Mouse (Mus musculus) lung, embryonic 16.5 days (tissue): ENCODE data around the gene Ggt7. TPM values are rescaled to one million over a fixed set of nuclear protein-coding genes. Genes with fewer than 3 reads are reported as not detected.
"Not testable (repeated sequence)": the region's sequence is repeated elsewhere in the genome, so short reads cannot be mapped to it uniquely, and the experiment has no call there.

Experiments
- ATAC-seq: fragments of 200-750 bp; cut with Nextera tagmentation; 2 replicates; pipeline ENCODE4 v1.8.0; 2017; ENCODE audit warnings: low read depth, mild to moderate bottlenecking, moderate library complexity
- H3K27ac ChIP-seq: fragments of 300-500 bp; sonication (generic); 2 replicates; pipeline ENCODE4 v1.5.1; 2014; ENCODE audit warnings: mild to moderate bottlenecking, control low read depth, low read length
- H3K27me3 ChIP-seq: fragments of 300-500 bp; sonication (generic); 2 replicates; pipeline ENCODE4 v1.6.1; 2014; ENCODE audit warnings: low read depth, low read length, mixed read lengths; ENCODE audit not compliant: control insufficient read depth, insufficient read depth
- H3K36me3 ChIP-seq: fragments of 300-500 bp; sonication (generic); 2 replicates; pipeline ENCODE4 v1.6.1; 2014; ENCODE audit warnings: low read length; ENCODE audit not compliant: control insufficient read depth, insufficient read depth
- H3K4me1 ChIP-seq: fragments of 300-500 bp; sonication (generic); replicated peaks from 2 replicates; pipeline ENCODE4 v1.6.1; 2014; ENCODE audit warnings: low read length, mixed read lengths; ENCODE audit not compliant: control insufficient read depth, insufficient read depth
- H3K4me2 ChIP-seq: fragments of 300-500 bp; sonication (generic); 2 replicates; pipeline ENCODE4 v1.6.1; 2014; ENCODE audit warnings: low read depth, low read length, control low read depth
- H3K4me3 ChIP-seq: fragments of 300-500 bp; sonication (generic); 2 replicates; pipeline ENCODE4 v1.5.1; 2014; ENCODE audit warnings: mild to moderate bottlenecking, low read length, control low read depth
- H3K9ac ChIP-seq: fragments of 300-500 bp; sonication (generic); 2 replicates; pipeline ENCODE4 v1.6.1; 2014; ENCODE audit warnings: low read length, control low read depth
- H3K9me3 ChIP-seq: fragments of 300-500 bp; sonication (generic); 2 replicates; pipeline ENCODE4 v1.6.1; 2016; ENCODE audit warnings: low read length; ENCODE audit not compliant: control insufficient read depth
- WGBS: fragments of 180-500 bp; shearing (Covaris S2); extraction: QIAGEN DNeasy Blood & Tissue Kit; methylation state at CpG from one replicate; pipeline ENCODE4 v1.1.7; 2014; 5-methylcytosine and 5-hydroxymethylcytosine counted together
- polyA plus RNA-seq: library from polyadenylated mRNA; unstranded; fragments of >200 nt; fragmentation: Nextera tagmentation; extraction: Ambion mirVana; gene quantifications from 2 replicates; pipeline ENCODE4 v1.2.1, GENCODE M21; 2015

Gene Ggt7
- polyA plus RNA-seq, 1 experiment from 2014 or later: 3.5 TPM

DNA sequence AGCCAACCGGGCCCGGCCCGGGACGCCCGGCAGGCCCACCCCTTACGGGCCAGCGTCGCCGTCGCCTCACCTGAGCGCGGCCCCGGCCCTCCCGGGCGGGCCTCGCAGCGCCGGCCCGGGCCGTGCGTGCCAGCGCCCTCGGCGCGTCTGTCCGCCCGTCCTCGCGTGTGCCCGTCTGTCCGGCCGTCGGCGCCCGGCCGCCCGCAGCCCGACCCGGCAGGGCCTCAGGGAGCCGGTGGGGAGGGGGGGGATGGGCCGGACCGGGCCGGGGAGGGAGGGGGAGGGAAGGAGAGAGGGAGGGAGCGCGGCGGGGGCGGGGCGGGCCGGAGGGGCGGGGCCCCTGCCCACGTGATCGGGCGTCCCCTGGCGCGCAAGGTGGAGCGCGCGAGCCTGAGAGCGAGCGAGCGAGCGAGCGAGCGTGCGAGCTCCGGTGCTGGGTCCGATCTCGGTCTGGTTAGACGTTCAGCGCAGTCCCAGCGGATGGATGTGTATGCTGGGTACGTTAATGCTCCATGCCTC, 44.4 kb downstream of the Ggt7 start, which contains the start of gene Ncoa6:
Ncoa6 (minus strand) TSS at position 325 of the 519 bp plus-strand sequence.
- ATAC-seq: peak; percentile 89
- Histone ChIP-seq H3K4me3 (peak within 1 kb of the TSS; percentile 89), H3K9ac (peak within 1 kb of the TSS; percentile 97), H3K36me3 (no peaks in the 10 kb centered on the region), H3K27me3 (no peaks in the 10 kb centered on the region), H3K4me1 (peaks cover 8% of the 10 kb centered on the region), H3K27ac (peak within 1 kb of the TSS; percentile 82), H3K4me2 (peak within 1 kb of the TSS; percentile 68), H3K9me3 (no peaks in the 10 kb centered on the region)
- WGBS: 0% methylated on average over 39 of the region's 72 CpGs

GRCm38 (mm10) chr2:155472671-155473569, 45.1 kb downstream of the Ggt7 start:
- Histone ChIP-seq H3K4me2 (peak overlapping the region; percentile 68), H3K27me3 (no peaks in the 10 kb centered on the region), H3K27ac (peak overlapping the region; percentile 82), H3K4me3 (peak overlapping the region; percentile 89), H3K9ac (peak overlapping the region; percentile 97), H3K9me3 (no peaks in the 10 kb centered on the region), H3K36me3 (no peaks in the 10 kb centered on the region), H3K4me1 (peaks cover 8% of the 10 kb centered on the region)
- ATAC-seq: peak; percentile 70
- under 1% methylated on average over 41 of the region's 71 CpGs for WGBS

DNA sequence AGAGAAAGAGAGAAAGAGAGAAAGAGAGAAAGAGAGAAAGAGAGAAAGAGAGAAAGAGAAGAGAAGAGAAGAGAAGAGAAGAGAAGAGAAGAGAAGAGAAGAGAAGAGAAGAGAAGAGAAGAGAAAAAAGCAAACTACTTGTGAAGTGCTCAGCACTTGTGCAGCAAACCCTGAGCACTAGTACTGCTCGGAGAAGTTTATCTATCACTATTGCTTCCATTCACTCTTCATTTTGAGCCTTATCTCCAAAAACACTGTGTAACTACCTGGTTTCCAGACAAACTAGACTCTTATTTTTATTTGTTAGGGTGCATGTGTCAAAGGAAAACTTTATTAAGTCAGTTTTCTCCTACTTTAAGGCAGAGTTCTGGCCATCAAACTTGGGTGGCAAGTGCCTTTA, 51.2 kb downstream of the Ggt7 start:
- H3K4me1 ChIP-seq: peaks cover 4% of the 10 kb centered on the region; the same call in 1 of the 2 replicates
- H3K9ac ChIP-seq: no peak overlapping the region
- H3K9me3 ChIP-seq: no peaks in the 10 kb centered on the region
- 79% methylated on average over 1 of the region's 1 CpGs for WGBS
- no peaks in the 10 kb centered on the region for H3K27me3 ChIP-seq
- H3K4me3 ChIP-seq: no peak overlapping the region
- no peak overlapping the region for H3K27ac ChIP-seq
- no peaks in the 10 kb centered on the region for H3K36me3 ChIP-seq
- ATAC-seq: no peak
- no peak overlapping the region for H3K4me2 ChIP-seq

DNA sequence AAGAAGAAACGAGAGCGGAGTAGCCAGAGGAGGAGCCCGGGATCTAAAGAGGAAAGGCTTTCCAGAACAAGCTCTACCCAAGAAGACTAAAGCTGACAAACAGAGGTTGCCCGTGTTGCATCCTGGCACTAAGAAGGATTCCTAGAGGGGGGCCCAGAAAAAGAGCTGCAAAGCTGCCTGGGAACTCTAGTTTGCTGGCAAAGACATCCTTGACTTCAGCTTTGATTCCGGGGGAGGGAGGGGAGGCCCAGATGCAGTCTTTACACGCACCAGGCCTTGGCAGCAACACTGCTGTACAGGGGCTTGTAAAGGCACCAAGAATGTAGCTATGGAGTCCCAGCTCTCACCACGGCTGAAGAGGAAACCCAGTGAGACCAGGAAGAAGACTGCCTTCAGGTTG, 64.4 kb downstream of the Ggt7 start:
- Histone ChIP-seq H3K9ac (no peak overlapping the region), H3K9me3 (no peaks in the 10 kb centered on the region), H3K4me3 (no peak overlapping the region), H3K4me1 (no peaks in the 10 kb centered on the region), H3K4me2 (no peak overlapping the region), H3K27me3 (no peaks in the 10 kb centered on the region), H3K27ac (no peak overlapping the region), H3K36me3 (no peaks in the 10 kb centered on the region)
- 85% methylated on average over 7 of the region's 7 CpGs for WGBS
- ATAC-seq: no peak

GRCm38 (mm10) chr2:155451256-155451655, 66.8 kb downstream of the Ggt7 start:
- 78% methylated on average over 5 of the region's 5 CpGs for WGBS
- Histone ChIP-seq H3K4me3 (no peak overlapping the region), H3K9ac (no peak overlapping the region), H3K27me3 (no peaks in the 10 kb centered on the region), H3K36me3 (no peaks in the 10 kb centered on the region), H3K27ac (no peak overlapping the region), H3K9me3 (no peaks in the 10 kb centered on the region), H3K4me1 (no peaks in the 10 kb centered on the region), H3K4me2 (no peak overlapping the region)
- no peak for ATAC-seq

DNA sequence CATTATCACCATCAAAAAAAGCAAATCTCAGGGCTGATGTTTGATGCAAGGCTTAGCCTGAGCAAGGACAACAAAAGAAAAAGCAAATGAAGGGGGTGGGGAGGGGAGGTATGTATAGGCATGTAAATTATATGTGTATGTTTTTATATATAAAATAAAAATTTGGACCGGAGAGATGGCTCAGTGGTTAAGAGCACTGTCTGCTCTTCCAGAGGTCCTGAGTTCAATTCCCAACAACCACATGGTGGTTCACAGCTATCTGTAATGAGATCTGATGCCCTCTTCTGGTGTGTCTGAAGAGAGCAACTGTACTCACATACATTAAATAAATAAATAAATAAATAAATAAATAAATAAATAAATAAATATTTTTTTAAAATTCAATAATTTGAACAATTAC, 70.1 kb downstream of the Ggt7 start:
- not testable (repeated sequence) for H3K9ac ChIP-seq, H3K4me3 ChIP-seq, ATAC-seq, H3K4me2 ChIP-seq, H3K27me3 ChIP-seq, H3K4me1 ChIP-seq, H3K9me3 ChIP-seq, H3K27ac ChIP-seq, H3K36me3 ChIP-seq
- WGBS: 95% methylated on average over 1 of the region's 1 CpGs

GRCm38 (mm10) chr2:155443446-155443845, 74.6 kb downstream of the Ggt7 start:
- Histone ChIP-seq H3K27me3 (no peaks in the 10 kb centered on the region), H3K36me3 (no peaks in the 10 kb centered on the region), H3K9me3 (no peaks in the 10 kb centered on the region), H3K27ac (no peak overlapping the region), H3K4me1 (no peaks in the 10 kb centered on the region), H3K9ac (no peak overlapping the region), H3K4me3 (no peak overlapping the region), H3K4me2 (no peak overlapping the region)
- ATAC-seq: no peak
- WGBS: 59% methylated on average over 2 of the region's 2 CpGs

- Histone ChIP-seq H3K4me2 (no peak overlapping the region), H3K4me3 (no peak overlapping the region), H3K9ac (no peak overlapping the region), H3K36me3 (no peaks in the 10 kb centered on the region), H3K9me3 (no peaks in the 10 kb centered on the region), H3K27me3 (no peaks in the 10 kb centered on the region), H3K4me1 (no peaks in the 10 kb centered on the region), H3K27ac (no peak overlapping the region)
- 82% methylated on average over 4 of the region's 4 CpGs for WGBS
- ATAC-seq: no peak
Measured at GRCm38 (mm10) chr2:155442916-155443315, 75.1 kb downstream of the Ggt7 start.
